Mouse (Mus musculus) midbrain, postnatal 0 days (tissue): ENCODE measurements around the gene Gm20388. TPM values are rescaled to one million over a fixed set of nuclear protein-coding genes. Genes with fewer than 3 reads are reported as not detected.

ENCODE experiments used
- ATAC-seq: fragments of 200-750 bp; cut with Nextera tagmentation; 2 replicates; pipeline ENCODE4 v1.8.0; 2017; ENCODE audit warnings: moderate number of reproducible peaks, mild to moderate bottlenecking, moderate TSS enrichment, moderate library complexity; ENCODE audit not compliant: low FRiP score
- DNase-seq: peaks from one replicate; pipeline ENCODE4 v3.0.0-alpha.2; 2015; ENCODE audit warnings: low spot score
- H3K27ac ChIP-seq: fragments of 300-500 bp; sonication (generic); 2 replicates; pipeline ENCODE4 v1.5.1; 2014; ENCODE audit warnings: low read depth, mild to moderate bottlenecking, low read length, mixed read lengths
- H3K27me3 ChIP-seq: fragments of 300-500 bp; sonication (generic); 2 replicates; pipeline ENCODE4 v1.6.1; 2014; ENCODE audit warnings: low read length, control low read depth, mixed read lengths; ENCODE audit not compliant: insufficient read depth
- H3K36me3 ChIP-seq: fragments of 300-500 bp; sonication (generic); 2 replicates; pipeline ENCODE4 v1.6.1; 2014; ENCODE audit warnings: low read length, control low read depth, mixed read lengths; ENCODE audit not compliant: insufficient read depth
- H3K4me1 ChIP-seq: fragments of 300-500 bp; sonication (generic); 2 replicates; pipeline ENCODE4 v1.6.1; 2014; ENCODE audit warnings: mild to moderate bottlenecking, control low read depth, antibody characterized with exemption, low read length, mixed read lengths; ENCODE audit not compliant: insufficient read depth
- H3K4me2 ChIP-seq: fragments of 300-500 bp; sonication (generic); 2 replicates; pipeline ENCODE4 v1.6.1; 2014; ENCODE audit warnings: low read depth, mild to moderate bottlenecking, low read length, mixed read lengths; ENCODE audit not compliant: poor library complexity, severe bottlenecking
- H3K4me3 ChIP-seq: fragments of 300-500 bp; sonication (generic); 2 replicates; pipeline ENCODE4 v1.5.1; 2014; ENCODE audit warnings: low read depth, mild to moderate bottlenecking, low read length, moderate library complexity
- H3K9ac ChIP-seq: fragments of 300-500 bp; sonication (generic); replicated peaks from 2 replicates; pipeline ENCODE4 v1.6.1; 2014; ENCODE audit warnings: mild to moderate bottlenecking, low read length, moderate library complexity, mixed read lengths; ENCODE audit not compliant: poor library complexity, severe bottlenecking
- H3K9me3 ChIP-seq: fragments of 300-500 bp; sonication (generic); 2 replicates; pipeline ENCODE4 v1.6.1; 2016; ENCODE audit warnings: low read length, control low read depth
- CTCF ChIP-seq: IDR thresholded peaks from 2 replicates; pipeline ENCODE4 v1.5.1; 2016; ENCODE audit warnings: antibody characterized with exemption, mild to moderate bottlenecking
- WGBS: fragments of 180-500 bp; shearing (Covaris S2); extraction: QIAGEN DNeasy Blood & Tissue Kit; methylation state at CpG from one replicate; pipeline ENCODE4 v1.1.7; 2014; 5-methylcytosine and 5-hydroxymethylcytosine counted together
- polyA plus RNA-seq: library from polyadenylated mRNA; unstranded; fragments of >200 nt; fragmentation: Nextera tagmentation; extraction: Ambion mirVana; gene quantifications from 2 replicates; pipeline ENCODE4 v1.2.1, GENCODE M21; 2015
- total RNA-seq: library from RNA; depleted of rRNA; stranded (reverse); fragments of >200 nt; gene quantifications from 2 replicates; pipeline ENCODE4 v1.2.3, GENCODE M21; 2014

Gm20388 gene
- total and polyA plus RNA-seq, 2 experiments from 2014 or later, result 74.2 TPM; not detected in 1

DNA sequence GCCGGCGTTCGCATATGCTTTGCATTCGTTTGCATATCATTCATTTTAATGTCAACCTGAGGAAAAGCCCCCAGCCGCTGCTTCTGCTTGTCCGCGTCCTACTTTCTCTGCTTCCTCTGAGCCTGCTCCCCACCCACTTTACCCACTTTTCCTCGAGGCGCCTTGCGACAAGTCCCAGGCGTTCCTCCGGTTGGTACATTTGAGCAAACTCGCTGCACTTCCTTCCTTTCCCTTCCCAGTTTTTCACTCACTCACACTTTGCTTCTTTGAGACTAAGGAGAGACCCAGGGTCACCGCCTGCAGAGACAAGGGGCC is 2768.2 kb downstream of the Gm20388 start:
- Histone ChIP-seq H3K9ac (peak overlapping the region; percentile 83), H3K9me3 (no peaks in the 10 kb centered on the region), H3K27me3 (no peaks in the 10 kb centered on the region), H3K4me1 (peaks cover 14% of the 10 kb centered on the region), H3K4me2 (peak overlapping the region; percentile 72), H3K27ac (0 out of 2 replicates have a peak overlapping the region, but pooled peaks have one; percentile 87), H3K36me3 (no peaks in the 10 kb centered on the region), H3K4me3 (peak overlapping the region; percentile 93)
- under 1% methylated on average over 14 of the region's 14 CpGs for WGBS
- DNase-seq (no peak), ATAC-seq (no peak)
- TF ChIP-seq CTCF, result no peak

DNA sequence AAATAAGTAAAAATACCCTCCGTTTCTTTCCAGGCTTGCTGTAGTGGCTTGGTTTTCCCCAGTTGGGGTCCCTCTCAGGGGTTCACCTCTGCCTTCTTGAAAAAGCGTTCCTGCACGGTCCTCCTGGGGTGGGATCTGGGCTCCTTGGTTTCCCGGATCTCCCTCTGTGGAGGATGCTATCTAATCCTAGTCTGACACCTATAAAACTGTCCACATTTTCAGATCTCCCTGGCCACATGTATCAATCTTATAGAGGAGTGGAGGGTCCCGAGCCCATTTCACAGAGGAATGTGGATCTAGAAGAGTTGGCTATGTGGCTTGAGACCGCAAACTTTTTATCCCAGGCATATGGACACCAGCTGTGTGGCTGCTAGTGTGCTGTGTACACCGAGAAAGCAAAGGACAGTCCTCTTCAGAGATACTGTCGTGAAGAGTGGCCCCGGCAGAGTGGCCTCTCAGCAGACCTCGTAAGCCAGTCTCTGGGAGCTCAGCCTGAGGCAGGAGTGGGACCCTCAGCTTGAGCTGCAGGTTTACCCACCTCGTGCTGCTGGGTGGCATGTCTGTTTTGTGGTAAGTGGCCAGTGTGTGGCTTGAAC is 2768.8 kb downstream of the Gm20388 start:
- no peaks in the 10 kb centered on the region for H3K36me3 ChIP-seq
- TF ChIP-seq CTCF, result no peak
- 25% methylated on average over 11 of the region's 11 CpGs for WGBS
- peak overlapping the region; percentile 93; the same call in 1 of the 2 replicates for H3K4me3 ChIP-seq
- ATAC-seq (no peak), DNase-seq (no peak)
- no peaks in the 10 kb centered on the region for H3K9me3 ChIP-seq
- peak overlapping the region; percentile 72 for H3K4me2 ChIP-seq
- H3K9ac ChIP-seq, result no peak overlapping the region
- H3K27ac ChIP-seq, result no peak overlapping the region
- H3K27me3 ChIP-seq, result no peaks in the 10 kb centered on the region
- peaks cover 14% of the 10 kb centered on the region for H3K4me1 ChIP-seq

DNA sequence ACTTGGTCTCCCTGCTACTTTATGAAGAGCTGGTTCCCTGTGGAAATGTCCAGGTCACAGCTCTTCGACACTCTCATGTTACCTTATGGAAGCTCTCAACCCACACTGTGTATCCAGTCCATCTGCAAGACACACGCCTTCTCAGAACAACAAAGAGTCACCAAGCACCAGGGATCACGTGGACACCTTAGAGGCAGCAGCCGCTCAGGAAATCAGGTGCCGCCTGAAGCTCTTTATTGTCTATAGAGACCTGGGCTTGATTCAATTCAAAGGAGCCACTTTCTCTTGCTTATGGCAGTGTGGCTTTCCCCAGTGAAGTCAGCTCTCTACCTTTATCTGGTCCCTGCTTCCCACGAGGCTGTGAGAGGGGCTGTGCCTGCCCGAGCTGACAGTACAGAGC is 2769.5 kb downstream of the Gm20388 start:
- Histone ChIP-seq H3K27me3 (no peaks in the 10 kb centered on the region), H3K4me1 (peaks cover 11% of the 10 kb centered on the region), H3K27ac (0 out of 2 replicates have a peak overlapping the region, but pooled peaks have one; percentile 9), H3K4me2 (no peak overlapping the region), H3K36me3 (no peaks in the 10 kb centered on the region), H3K4me3 (no peak overlapping the region), H3K9me3 (no peaks in the 10 kb centered on the region), H3K9ac (no peak overlapping the region)
- no peak for TF ChIP-seq CTCF
- DNase-seq, result no peak
- ATAC-seq, result no peak
- 29% methylated on average over 7 of the region's 7 CpGs for WGBS

DNA sequence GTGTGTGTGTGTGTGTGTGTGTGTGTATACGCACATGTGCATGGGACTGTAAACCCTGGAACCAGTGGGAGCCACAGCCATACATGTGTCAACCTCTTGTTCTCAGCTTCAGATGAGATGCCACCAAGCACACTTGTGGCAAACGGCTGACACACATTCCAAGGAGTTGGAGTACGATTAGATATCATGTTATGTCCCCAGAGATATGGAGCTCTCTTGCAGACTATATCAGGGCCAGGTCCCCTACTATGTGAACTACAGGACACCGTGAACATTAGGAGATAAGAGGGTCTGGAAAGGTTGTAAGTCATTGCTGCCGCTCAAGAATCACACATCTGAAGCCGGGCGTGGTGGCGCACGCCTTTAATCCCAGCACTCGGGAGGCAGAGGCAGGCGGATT is 2772.2 kb downstream of the Gm20388 start:
- no peak overlapping the region for H3K4me2 ChIP-seq
- ATAC-seq (no peak), DNase-seq (no peak)
- H3K27ac ChIP-seq, result no peak overlapping the region
- H3K4me1 ChIP-seq, result peaks cover 7% of the 10 kb centered on the region
- WGBS, result 91% methylated on average over 11 of the region's 11 CpGs
- no peaks in the 10 kb centered on the region for H3K27me3 ChIP-seq
- no peak for TF ChIP-seq CTCF
- H3K4me3 ChIP-seq, result no peak overlapping the region
- no peaks in the 10 kb centered on the region for H3K9me3 ChIP-seq
- no peaks in the 10 kb centered on the region for H3K36me3 ChIP-seq
- H3K9ac ChIP-seq, result no peak overlapping the region

DNA sequence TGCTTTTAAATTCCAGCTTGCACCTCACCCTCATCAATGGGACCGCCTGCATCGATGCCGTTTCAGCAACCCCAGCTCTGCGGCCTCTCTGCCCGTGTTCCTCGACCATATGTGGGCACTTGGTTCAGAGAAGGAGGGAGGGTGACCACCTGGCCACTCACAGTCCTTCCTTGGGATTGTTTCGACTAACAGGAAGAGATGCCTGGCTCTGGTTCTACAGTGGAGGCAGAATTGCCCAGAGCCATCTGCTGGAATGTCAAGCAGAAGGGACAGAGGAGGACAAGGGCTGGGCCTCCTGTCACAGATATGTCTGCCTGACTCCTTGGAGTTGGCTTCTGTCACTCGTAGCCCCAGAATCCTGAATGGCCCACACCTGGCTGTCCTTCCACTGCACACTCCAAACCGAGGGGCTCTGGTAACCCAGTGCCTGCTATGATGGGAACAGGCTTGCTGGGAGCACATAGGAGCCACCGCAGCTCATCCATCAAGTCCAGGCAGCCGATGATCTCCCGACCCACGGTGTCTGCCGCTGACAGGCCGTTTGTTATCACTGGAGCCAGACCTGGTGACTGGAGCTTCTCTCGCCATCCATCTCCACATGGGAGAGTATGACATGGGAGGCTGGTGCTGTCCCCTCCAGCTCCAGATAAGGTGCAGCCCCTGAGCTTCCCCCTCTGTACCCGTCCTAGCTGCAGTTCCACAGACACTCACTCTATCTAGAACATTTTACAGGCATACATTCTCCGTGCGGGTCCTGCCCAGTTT is 2774.6 kb downstream of the Gm20388 start:
- no peak overlapping the region for H3K27ac ChIP-seq
- H3K36me3 ChIP-seq, result no peaks in the 10 kb centered on the region
- H3K4me2 ChIP-seq, result no peak overlapping the region
- WGBS, result 83% methylated on average over 19 of the region's 19 CpGs
- H3K9me3 ChIP-seq, result no peaks in the 10 kb centered on the region
- H3K27me3 ChIP-seq, result no peaks in the 10 kb centered on the region
- no peak overlapping the region for H3K4me3 ChIP-seq
- no peak overlapping the region for H3K9ac ChIP-seq
- no peaks in the 10 kb centered on the region; the same call in 1 of the 2 replicates for H3K4me1 ChIP-seq
- DNase-seq, result no peak
- no peak for TF ChIP-seq CTCF
- no peak for ATAC-seq

DNA sequence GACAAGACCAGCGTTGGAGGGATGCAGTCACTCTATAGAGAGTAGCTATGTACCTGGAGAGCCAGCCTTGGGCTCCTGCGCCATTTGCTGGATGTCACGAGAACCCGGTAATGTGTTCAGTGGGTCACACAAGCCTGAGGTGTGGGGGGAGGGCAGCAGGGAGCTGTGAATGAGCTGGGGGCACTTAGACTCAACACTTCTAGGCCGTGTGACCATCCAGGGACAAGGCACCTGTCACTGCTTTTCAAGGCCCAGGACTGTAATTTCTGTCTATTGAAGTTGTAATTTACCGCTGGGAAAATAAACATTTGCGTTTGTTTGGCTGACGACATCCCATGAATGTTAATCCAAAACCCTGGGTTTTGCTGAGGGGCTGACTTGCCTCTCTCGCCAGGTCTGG is 2776.2 kb downstream of the Gm20388 start:
- Histone ChIP-seq H3K36me3 (no peaks in the 10 kb centered on the region), H3K4me2 (no peak overlapping the region), H3K27me3 (no peaks in the 10 kb centered on the region), H3K4me3 (no peak overlapping the region), H3K27ac (no peak overlapping the region), H3K9me3 (no peaks in the 10 kb centered on the region), H3K9ac (no peak overlapping the region), H3K4me1 (no peaks in the 10 kb centered on the region)
- 67% methylated on average over 9 of the region's 9 CpGs for WGBS
- no peak for DNase-seq
- TF ChIP-seq CTCF, result no peak
- no peak for ATAC-seq
